Mouse (Mus musculus) heart, postnatal 0 days (tissue): Measurements from ENCODE around the gene Ephb1. TPM values are rescaled to one million over a fixed set of nuclear protein-coding genes. Genes with fewer than 3 reads are reported as not detected.

Experiments used
- ATAC-seq: fragments of 200-750 bp; cut with Nextera tagmentation; 2 replicates; pipeline ENCODE4 v1.8.0; 2017; ENCODE audit warnings: low read depth, moderate number of reproducible peaks, moderate library complexity; ENCODE audit not compliant: insufficient read depth
- DNase-seq: peaks from one replicate; pipeline ENCODE4 v3.0.0-alpha.2; 2016; ENCODE audit warnings: low spot score
- H3K27ac ChIP-seq: fragments of 300-500 bp; sonication (generic); 2 replicates; pipeline ENCODE4 v1.5.1; 2014; ENCODE audit warnings: low read depth, mild to moderate bottlenecking
- H3K27me3 ChIP-seq: fragments of 300-500 bp; sonication (generic); 2 replicates; pipeline ENCODE4 v1.6.1; 2014; ENCODE audit warnings: low read length, mixed read lengths; ENCODE audit not compliant: control insufficient read depth, insufficient read depth
- H3K36me3 ChIP-seq: fragments of 300-500 bp; sonication (generic); replicated peaks from 2 replicates; pipeline ENCODE4 v1.6.1; 2014; ENCODE audit warnings: low read length, mixed read lengths; ENCODE audit not compliant: control insufficient read depth, insufficient read depth
- H3K4me1 ChIP-seq: fragments of 300-500 bp; sonication (generic); 2 replicates; pipeline ENCODE4 v1.6.1; 2014; ENCODE audit warnings: antibody characterized with exemption; ENCODE audit not compliant: control insufficient read depth, insufficient read depth
- H3K4me2 ChIP-seq: fragments of 300-500 bp; sonication (generic); 2 replicates; pipeline ENCODE4 v1.6.1; 2014; ENCODE audit warnings: low read depth, mild to moderate bottlenecking, low read length, moderate library complexity
- H3K4me3 ChIP-seq: fragments of 300-500 bp; sonication (generic); 2 replicates; pipeline ENCODE4 v1.5.1; 2014; ENCODE audit warnings: low read depth, low read length
- H3K9ac ChIP-seq: fragments of 300-500 bp; sonication (generic); replicated peaks from 2 replicates; pipeline ENCODE4 v1.6.1; 2014; ENCODE audit warnings: low read depth, low read length, mixed read lengths
- H3K9me3 ChIP-seq: fragments of 300-500 bp; sonication (generic); replicated peaks from 2 replicates; pipeline ENCODE4 v1.6.1; 2016; ENCODE audit warnings: low read length; ENCODE audit not compliant: control insufficient read depth
- CTCF ChIP-seq: IDR thresholded peaks from 2 replicates; pipeline ENCODE4 v1.5.1; 2016; ENCODE audit warnings: antibody characterized with exemption, control low read depth, low read depth
- EP300 ChIP-seq: IDR thresholded peaks from 2 replicates; pipeline ENCODE4 v1.6.1; 2016; ENCODE audit warnings: antibody characterized with exemption, low read depth
- WGBS: fragments of 180-500 bp; shearing (Covaris S2); extraction: QIAGEN DNeasy Blood & Tissue Kit; methylation state at CpG from one replicate; pipeline ENCODE4 v1.1.7; 2014; 5-methylcytosine and 5-hydroxymethylcytosine counted together
- microRNA-seq: library from miRNA; unstranded; fragments of <30 nt; microRNA quantifications from one replicate; pipeline ENCODE4, GENCODE M21; 2016
- polyA plus RNA-seq: library from polyadenylated mRNA; unstranded; fragments of >200 nt; fragmentation: Nextera tagmentation; extraction: Ambion mirVana; gene quantifications from 2 replicates; pipeline ENCODE4 v1.2.1, GENCODE M21; 2015
- total RNA-seq: library from RNA; depleted of rRNA; stranded (reverse); fragments of >200 nt; gene quantifications from 2 replicates; pipeline ENCODE4 v1.2.3, GENCODE M21; 2014; ENCODE audit warnings: low replicate concordance; rRNA removed

Ephb1 gene
- total and polyA plus RNA-seq, 2 experiments from 2014 or later = 0.96 to 2.1 TPM

- Histone ChIP-seq H3K9me3 (no peaks in the 10 kb centered on the region), H3K9ac (no peak overlapping the region), H3K4me2 (no peak overlapping the region), H3K4me3 (no peak overlapping the region), H3K36me3 (no peaks in the 10 kb centered on the region), H3K4me1 (no peaks in the 10 kb centered on the region), H3K27me3 (no peaks in the 10 kb centered on the region), H3K27ac (no peak overlapping the region)
- 77% methylated on average over 3 of the region's 3 CpGs for WGBS
- TF ChIP-seq EP300 (no peak), CTCF (no peak)
- DNase-seq (no peak), ATAC-seq (no peak)
Observed at GRCm38 (mm10) chr9:101903406-101903805, 451.1 kb downstream of the Ephb1 start.

DNA sequence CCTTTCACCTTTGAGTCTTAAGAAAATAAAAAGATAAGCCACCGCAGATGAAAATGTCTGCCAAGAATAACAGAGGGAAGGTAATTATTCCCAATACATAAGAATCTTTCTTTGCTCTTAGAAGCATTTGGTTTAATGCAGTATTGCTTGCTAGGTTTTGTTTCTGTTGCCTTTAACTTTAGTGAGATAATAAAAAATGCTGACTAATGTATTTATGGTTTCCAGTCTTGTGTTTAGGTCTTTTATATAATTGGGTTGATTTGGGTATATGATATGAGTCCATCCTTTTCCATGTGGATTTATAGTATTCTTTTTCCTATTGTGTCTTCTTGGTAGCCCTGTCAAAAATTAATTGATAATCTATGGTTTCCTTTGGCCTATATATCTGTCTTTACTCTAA lies 456.6 kb downstream of the Ephb1 start:
- ATAC-seq = no peak
- no peak for DNase-seq
- TF ChIP-seq CTCF (no peak), EP300 (no peak)
- H3K36me3 ChIP-seq = no peaks in the 10 kb centered on the region
- H3K9ac ChIP-seq = no peak overlapping the region
- H3K27me3 ChIP-seq = no peaks in the 10 kb centered on the region
- no peaks in the 10 kb centered on the region for H3K9me3 ChIP-seq
- H3K4me2 ChIP-seq = no peak overlapping the region
- WGBS = 76% methylated on average over 1 of the region's 1 CpGs
- H3K27ac ChIP-seq = no peak overlapping the region
- H3K4me3 ChIP-seq = no peak overlapping the region
- no peaks in the 10 kb centered on the region for H3K4me1 ChIP-seq

GRCm38 (mm10) chr9:101883295-101883694 lies 471.2 kb downstream of the Ephb1 start:
- Histone ChIP-seq H3K4me2 (no peak overlapping the region), H3K9ac (no peak overlapping the region), H3K9me3 (no peaks in the 10 kb centered on the region), H3K36me3 (no peaks in the 10 kb centered on the region), H3K27ac (no peak overlapping the region), H3K27me3 (no peaks in the 10 kb centered on the region), H3K4me1 (no peaks in the 10 kb centered on the region), H3K4me3 (no peak overlapping the region)
- ATAC-seq (no peak), DNase-seq (no peak)
- WGBS = 46% methylated on average over 2 of the region's 2 CpGs
- TF ChIP-seq CTCF (no peak), EP300 (no peak)

GRCm38 (mm10) chr9:101877109-101877987 lies 477.1 kb downstream of the Ephb1 start:
- 59% methylated on average over 11 of the region's 11 CpGs for WGBS
- H3K9me3 ChIP-seq = no peaks in the 10 kb centered on the region
- H3K4me1 ChIP-seq = no peaks in the 10 kb centered on the region
- no peaks in the 10 kb centered on the region for H3K36me3 ChIP-seq
- no peak overlapping the region for H3K9ac ChIP-seq
- H3K27me3 ChIP-seq = no peaks in the 10 kb centered on the region
- DNase-seq = no peak
- H3K4me3 ChIP-seq = no peak overlapping the region
- no peak for ATAC-seq
- H3K4me2 ChIP-seq = no peak overlapping the region
- TF ChIP-seq EP300 = no peak
- no peak overlapping the region for H3K27ac ChIP-seq

- WGBS = 68% methylated on average over 1 of the region's 1 CpGs
- H3K4me2 ChIP-seq = no peak overlapping the region
- no peaks in the 10 kb centered on the region for H3K9me3 ChIP-seq
- H3K27ac ChIP-seq = no peak overlapping the region
- ATAC-seq (no peak), DNase-seq (no peak)
- no peaks in the 10 kb centered on the region for H3K27me3 ChIP-seq
- no peak overlapping the region for H3K9ac ChIP-seq
- no peak overlapping the region for H3K4me3 ChIP-seq
- TF ChIP-seq CTCF = no peak
- TF ChIP-seq EP300 = no peak
- no peaks in the 10 kb centered on the region for H3K36me3 ChIP-seq
- H3K4me1 ChIP-seq = no peaks in the 10 kb centered on the region
Observed at GRCm38 (mm10) chr9:101875306-101875705, 479.2 kb downstream of the Ephb1 start.

Small RNA genes within 50 kb of the gene (microRNA-seq; reads per million reads assigned to microRNA genes)
- gene Mir7243 = not detected

Other genes with a start within 250 kb of the Ephb1 start
- gene Ky, start 151.1 kb upstream of the Ephb1 start, total RNA-seq = 1.9 and 22.1 TPM in 2 replicates
- 1.8 and 2.1 TPM in 2 replicates for gene Ky, start 151.1 kb upstream of the Ephb1 start, polyA plus RNA-seq